10 mouse cellular contexts compared by ENCODE assay signal in the genomic region with DNA sequence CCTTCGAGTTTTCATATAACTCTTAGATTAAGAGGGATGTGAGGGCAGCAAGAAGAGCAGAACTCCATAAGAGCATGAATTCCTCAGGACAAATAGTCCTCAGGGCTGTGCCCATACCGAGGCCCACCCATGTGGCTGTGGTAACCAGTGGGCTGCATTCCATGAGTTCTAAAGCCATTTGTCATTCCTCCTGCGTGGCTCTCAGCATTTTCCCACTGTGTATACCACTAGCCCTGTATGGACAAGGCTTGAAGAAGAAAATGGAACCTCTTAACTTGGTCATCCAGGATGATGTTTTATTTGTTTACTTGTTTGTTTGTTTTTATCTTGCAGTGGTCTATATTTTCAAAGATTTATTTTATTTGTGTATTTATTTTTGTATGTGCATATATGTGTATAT. TPM values are rescaled to one million over a fixed set of nuclear protein-coding genes. Genes with fewer than 3 reads are reported as not detected.
DNase-seq lines count a peak whose midpoint lies in the region; ATAC-seq and TF ChIP-seq lines count a peak whose summit lies in the region.
"Not testable (repeated sequence)": the region's sequence is repeated elsewhere in the genome, so short reads cannot be mapped to it uniquely, and the experiment has no call there.
"Had no signal": no experiment of that assay in that cellular context is flagged by ENCODE, and none has a peak within 500 bp of the region (broad histone marks: within the 10 kb centered on the region; RNA-seq: fewer than 3 reads in every experiment).

No protein-coding gene starts in this region.

- peaks cover 27% of the 10 kb centered on the region for H3K27me3 ChIP-seq in Patski

- CTCF ChIA-PET in Patski (lab: Charles Lee) = not testable (repeated sequence)

- in situ Hi-C loops in Patski (cut with MboI; ENCODE audit: low pct_unique_long_range_greater_than_20kb) = not testable (repeated sequence)

- peak; percentile 9 for DNase-seq in 3134 (ENCODE audit: extremely low read depth, insufficient read length, low spot score)
- DNase-seq in 3T3-L1 (ENCODE audit: low read depth, low spot score) = peak; percentile 21
- DNase-seq in Muller cell, postnatal 12 days (ENCODE audit: inconsistent ontology term) = peak; percentile 61
- DNase-seq in Patski (ENCODE audit: low read depth, low spot score) = not testable (repeated sequence)

- not testable (repeated sequence) for TF ChIP-seq CTCF in Patski (IDR thresholded peaks at IDR 0.05)

- ATAC-seq in Patski = peak; percentile 82

- POLR2A ChIA-PET in Patski (lab: Charles Lee) = not testable (repeated sequence)

RNA-seq across cellular contexts. Expression of a gene that starts 5.4 kb away (rescaled TPM):
- 74.9 TPM for polyA plus RNA-seq in Patski (2021)
- polyA plus RNA-seq: G1E had no signal

RNA-seq across cellular contexts. Expression of a gene that starts 29.3 kb away (rescaled TPM):
- polyA plus RNA-seq in Patski (2021) = not detected
- polyA plus RNA-seq: activated CD4-positive, CD25-positive, alpha-beta regulatory T cell, adult 4 months; adrenal gland, adult 2 months; C2C12; CD4-positive, CD25-positive, alpha-beta regulatory T cell, adult 4 months; cerebellum, adult 2 months; G1E had no signal

RNA-seq across cellular contexts. Expression of a gene that starts 30.3 kb away (rescaled TPM):
- 0.22 TPM for polyA plus RNA-seq in Patski (2021)
- polyA plus RNA-seq: G1E had no signal

RNA-seq across cellular contexts. Expression of a gene that starts 32.1 kb away (rescaled TPM):
- 29.4 TPM for polyA plus RNA-seq in Patski (2021)
- polyA plus RNA-seq: G1E had no signal
